Mouse (Mus musculus) heart, embryonic 12.5 days (tissue): ENCODE results near the gene Nup62. TPM values are rescaled to one million over a fixed set of nuclear protein-coding genes. Genes with fewer than 3 reads are reported as not detected.
A peak's percentile ranks its signal among the peaks of the same experiment; 100 is the strongest.

Experiments used
- ATAC-seq: fragments of 200-750 bp; cut with Nextera tagmentation; 2 replicates; pipeline ENCODE4 v1.8.0; 2017; ENCODE audit warnings: moderate TSS enrichment, moderate library complexity; ENCODE audit not compliant: insufficient number of reproducible peaks, low FRiP score
- H3K27ac ChIP-seq: fragments of 300-500 bp; sonication (generic); 2 replicates; pipeline ENCODE4 v1.5.1; 2016; ENCODE audit warnings: mild to moderate bottlenecking, moderate library complexity; ENCODE audit not compliant: poor library complexity, severe bottlenecking
- H3K27me3 ChIP-seq: fragments of 300-500 bp; sonication (generic); replicated peaks from 2 replicates; pipeline ENCODE4 v1.6.1; 2016; ENCODE audit warnings: mild to moderate bottlenecking, moderate library complexity
- H3K36me3 ChIP-seq: fragments of 300-500 bp; sonication (generic); 2 replicates; pipeline ENCODE4 v1.6.1; 2016; ENCODE audit warnings: mild to moderate bottlenecking, moderate library complexity
- H3K4me1 ChIP-seq: fragments of 300-500 bp; sonication (generic); replicated peaks from 2 replicates; pipeline ENCODE4 v1.6.1; 2016; ENCODE audit warnings: mild to moderate bottlenecking
- H3K4me2 ChIP-seq: fragments of 300-500 bp; sonication (generic); 2 replicates; pipeline ENCODE4 v1.6.1; 2016; ENCODE audit warnings: mild to moderate bottlenecking, moderate library complexity
- H3K4me3 ChIP-seq: fragments of 300-500 bp; sonication (generic); 2 replicates; pipeline ENCODE4 v1.5.1; 2016; ENCODE audit warnings: mild to moderate bottlenecking
- H3K9ac ChIP-seq: fragments of 300-500 bp; sonication (generic); 2 replicates; pipeline ENCODE4 v1.6.1; 2016; ENCODE audit warnings: mild to moderate bottlenecking, moderate library complexity
- H3K9me3 ChIP-seq: fragments of 300-500 bp; sonication (generic); replicated peaks from 2 replicates; pipeline ENCODE4 v1.6.1; 2016; ENCODE audit warnings: mild to moderate bottlenecking, moderate library complexity
- WGBS: fragments of 180-500 bp; shearing (Covaris S2); methylation state at CpG from one replicate; pipeline ENCODE4 v1.1.7; 2016; 5-methylcytosine and 5-hydroxymethylcytosine counted together
- polyA plus RNA-seq: library from polyadenylated mRNA; unstranded; fragments of >200 nt; fragmentation: Nextera tagmentation; extraction: Ambion mirVana; gene quantifications from 2 replicates; pipeline ENCODE4 v1.2.1, GENCODE M21; 2016

The Nup62 gene
- polyA plus RNA-seq, 1 experiment from 2014 or later, result 90.9 TPM

DNA sequence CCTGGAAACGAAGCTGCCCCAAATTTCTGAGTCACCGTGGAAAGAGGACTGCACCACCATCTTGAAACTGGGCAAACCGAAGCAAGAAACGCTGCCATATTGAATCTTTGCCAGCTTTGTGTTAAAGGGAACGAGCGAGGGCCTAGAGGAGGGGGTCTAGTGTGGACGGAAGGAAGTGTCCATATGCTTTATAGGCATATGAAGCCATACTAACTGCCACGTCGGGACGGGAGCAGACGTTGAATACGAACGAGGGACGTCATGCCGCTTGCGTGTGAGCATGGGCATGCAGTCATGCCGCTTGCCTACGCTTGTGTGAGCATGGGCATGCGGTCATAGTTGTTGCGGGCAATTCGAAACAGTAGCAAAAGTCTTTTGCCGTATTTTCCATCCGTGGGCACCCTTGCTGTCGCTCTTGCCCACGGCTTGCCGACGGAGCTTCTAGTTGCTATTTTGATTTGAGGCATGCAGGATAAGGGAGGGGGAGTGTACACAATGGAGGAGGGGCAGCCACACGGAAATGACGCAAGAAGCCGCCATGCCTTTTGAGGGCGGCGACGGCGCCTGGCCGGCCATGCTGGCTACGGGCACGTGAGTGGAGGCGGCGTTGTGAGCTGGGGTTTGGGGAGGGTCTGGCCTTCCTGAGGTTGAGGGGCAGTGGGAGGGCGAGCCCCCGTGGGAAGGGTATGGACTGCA is 33.7 kb downstream of the Nup62 start:
- H3K9ac ChIP-seq, result peak overlapping the region; percentile 94
- H3K4me1 ChIP-seq, result peaks cover 48% of the 10 kb centered on the region
- peak; percentile 77 for ATAC-seq
- H3K4me3 ChIP-seq, result peak overlapping the region; percentile 91
- H3K4me2 ChIP-seq, result peak overlapping the region; percentile 94
- under 1% methylated on average over 41 of the region's 41 CpGs for WGBS
- H3K9me3 ChIP-seq, result no peaks in the 10 kb centered on the region
- H3K36me3 ChIP-seq, result peaks cover 46% of the 10 kb centered on the region
- H3K27ac ChIP-seq, result peak overlapping the region; percentile 98
- no peaks in the 10 kb centered on the region for H3K27me3 ChIP-seq

DNA sequence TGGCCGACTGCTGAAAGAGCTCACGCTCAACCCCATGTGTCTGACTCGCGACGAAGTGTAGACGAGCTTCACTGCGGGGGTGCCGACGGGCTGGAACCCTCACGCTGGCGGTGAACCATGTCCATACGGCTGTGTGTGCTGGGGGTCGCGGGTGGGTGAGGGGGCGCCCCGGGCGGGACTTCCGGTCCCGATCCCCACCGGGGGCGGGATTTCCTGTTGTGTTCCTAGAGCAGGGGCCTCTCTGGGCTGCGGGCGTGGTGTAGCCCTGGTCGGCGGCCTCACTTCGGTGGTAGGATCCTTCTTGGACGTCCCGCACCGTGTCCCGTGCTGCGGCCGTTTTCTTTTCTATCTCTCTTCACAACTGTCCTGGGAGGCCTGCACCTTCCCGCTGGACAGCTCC is 34.3 kb downstream of the Nup62 start:
- WGBS, result under 1% methylated on average over 32 of the region's 33 CpGs
- ATAC-seq, result peak; percentile 52
- Histone ChIP-seq H3K27me3 (no peaks in the 10 kb centered on the region), H3K9ac (peak overlapping the region; percentile 94), H3K4me1 (peaks cover 52% of the 10 kb centered on the region), H3K36me3 (peaks cover 40% of the 10 kb centered on the region), H3K4me3 (peak overlapping the region; percentile 91), H3K4me2 (peak overlapping the region; percentile 94), H3K9me3 (no peaks in the 10 kb centered on the region), H3K27ac (peak overlapping the region; percentile 98)

DNA sequence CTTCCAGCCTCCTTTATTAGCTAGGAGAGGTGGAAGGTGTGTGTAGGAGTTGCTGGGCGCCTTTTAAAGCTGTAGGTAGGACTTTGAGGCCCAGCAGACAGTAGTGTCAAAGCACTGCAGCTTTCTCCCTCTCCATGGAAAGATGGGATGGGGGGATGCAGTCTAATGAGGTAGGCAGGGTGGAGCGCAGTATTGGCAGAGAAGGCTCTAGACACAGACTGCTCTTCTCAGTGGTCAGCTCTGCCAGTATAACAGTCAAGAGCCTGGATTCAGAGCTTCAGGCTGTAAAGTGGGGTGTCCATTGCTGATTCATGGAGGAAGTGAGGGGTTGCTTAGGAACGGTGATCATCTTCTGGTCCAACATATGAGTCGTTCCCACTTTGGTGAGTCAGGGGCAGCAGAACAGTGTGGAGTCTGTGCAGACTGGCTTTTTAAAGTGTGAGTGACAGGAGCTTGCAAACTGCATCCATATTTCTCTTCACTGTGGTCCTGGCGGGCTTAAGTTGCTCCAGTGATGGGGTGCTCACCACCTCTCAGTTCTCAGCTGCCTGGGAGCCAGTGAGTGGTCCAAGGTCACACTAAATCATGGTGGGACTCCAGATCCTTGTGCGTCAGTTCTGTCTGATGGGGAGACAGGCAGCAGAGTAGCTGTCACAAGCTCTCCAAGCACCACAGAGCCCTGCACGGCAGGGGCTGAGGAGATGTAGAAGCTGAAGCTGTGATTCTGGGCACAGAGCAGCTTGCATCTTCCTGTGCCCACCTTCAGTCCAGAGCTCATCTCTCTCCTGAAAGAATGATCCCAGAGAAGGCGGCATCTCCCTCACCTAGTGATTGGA is 35.1 kb downstream of the Nup62 start:
- no peak for ATAC-seq
- Histone ChIP-seq H3K9ac (peak overlapping the region; percentile 94), H3K4me1 (peaks cover 61% of the 10 kb centered on the region), H3K4me3 (peak overlapping the region; percentile 91), H3K4me2 (peak overlapping the region; percentile 94), H3K27ac (peak overlapping the region; percentile 98), H3K9me3 (no peaks in the 10 kb centered on the region), H3K27me3 (no peaks in the 10 kb centered on the region), H3K36me3 (peaks cover 31% of the 10 kb centered on the region)
- WGBS, result 77% methylated on average over 8 of the region's 8 CpGs

DNA sequence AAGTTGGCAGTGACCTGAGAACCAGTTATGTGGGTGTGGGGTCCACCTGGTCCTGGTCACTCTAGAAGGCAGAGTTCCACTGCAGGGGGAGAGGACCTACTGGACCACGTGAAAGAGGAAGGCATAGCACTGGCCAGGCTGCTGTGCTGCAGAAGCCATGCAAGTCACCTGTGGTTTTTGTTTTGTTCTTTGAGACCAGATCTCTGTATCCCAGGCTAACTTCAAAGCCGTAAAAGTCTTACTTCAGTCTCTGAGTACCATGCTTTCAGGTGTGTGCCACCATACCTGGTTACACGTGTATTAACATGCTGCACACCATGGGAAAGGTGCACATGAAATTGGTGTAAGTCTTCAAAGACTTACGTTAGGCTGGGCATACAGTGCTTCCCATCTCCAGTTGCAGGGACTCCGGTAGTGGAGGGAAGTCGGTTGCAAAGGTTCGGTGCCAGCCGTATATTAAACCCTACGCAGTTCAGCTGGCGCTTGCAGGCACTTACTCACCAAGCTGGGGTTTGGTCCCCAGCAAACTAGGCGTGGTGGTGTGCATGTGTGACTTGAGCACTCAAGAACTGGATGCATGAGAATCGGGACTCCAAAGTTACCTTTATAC is 35.8 kb downstream of the Nup62 start:
- H3K4me1 ChIP-seq, result peaks cover 67% of the 10 kb centered on the region
- no peak for ATAC-seq
- WGBS, result 93% methylated on average over 12 of the region's 12 CpGs

DNA sequence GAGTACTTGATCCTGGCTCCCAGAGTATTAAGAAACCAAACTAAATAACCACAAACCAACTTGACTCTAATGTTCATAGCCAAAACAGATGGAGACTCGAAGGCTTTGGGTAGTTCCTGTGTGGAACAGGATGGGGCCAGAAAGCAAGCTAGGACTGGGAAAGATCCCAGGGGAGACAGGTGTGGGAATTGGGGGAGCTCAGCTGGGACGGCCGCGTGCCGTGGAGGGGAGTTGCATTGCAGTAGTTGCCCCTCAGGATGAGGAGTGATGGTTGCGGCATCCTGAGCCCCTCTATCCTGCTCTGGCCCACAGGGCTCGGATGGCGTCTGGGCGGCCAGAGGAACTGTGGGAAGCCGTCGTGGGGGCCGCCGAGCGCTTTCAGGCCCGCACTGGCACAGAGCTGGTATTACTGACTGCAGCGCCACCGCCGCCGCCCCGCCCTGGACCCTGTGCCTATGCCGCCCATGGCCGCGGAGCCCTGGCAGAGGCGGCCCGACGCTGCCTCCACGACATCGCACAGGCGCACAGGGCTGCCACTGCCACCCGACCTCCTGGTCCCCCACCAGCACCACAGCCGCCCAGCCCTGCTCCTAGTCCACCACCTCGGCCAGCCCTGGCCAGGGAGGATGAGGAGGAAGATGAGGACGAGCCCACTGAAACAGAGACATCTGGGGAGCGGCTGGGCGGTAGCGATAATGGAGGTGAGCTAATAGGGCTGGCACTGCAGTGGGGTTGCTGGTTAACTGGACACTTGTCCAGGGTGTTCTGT is 36.6 kb downstream of the Nup62 start:
- H3K27me3 ChIP-seq, result no peaks in the 10 kb centered on the region
- H3K9me3 ChIP-seq, result no peaks in the 10 kb centered on the region
- no peak overlapping the region; the same call in 1 of the 2 replicates for H3K4me2 ChIP-seq
- no peak overlapping the region for H3K27ac ChIP-seq
- ATAC-seq, result no peak
- no peak overlapping the region for H3K9ac ChIP-seq
- peaks cover 66% of the 10 kb centered on the region for H3K4me1 ChIP-seq
- H3K36me3 ChIP-seq, result peaks cover 21% of the 10 kb centered on the region
- no peak overlapping the region for H3K4me3 ChIP-seq
- WGBS, result 87% methylated on average over 36 of the region's 36 CpGs

More for the DNA sequence above, 35.8 kb downstream of the Nup62 start:
- H3K9me3 ChIP-seq, result no peaks in the 10 kb centered on the region
- no peak overlapping the region for H3K27ac ChIP-seq
- no peaks in the 10 kb centered on the region for H3K27me3 ChIP-seq
- H3K9ac ChIP-seq, result peak overlapping the region; percentile 94
- peak overlapping the region; percentile 91; the same call in 1 of the 2 replicates for H3K4me3 ChIP-seq
- H3K36me3 ChIP-seq, result peaks cover 24% of the 10 kb centered on the region
- peak overlapping the region; percentile 94; the same call in 1 of the 2 replicates for H3K4me2 ChIP-seq

DNA sequence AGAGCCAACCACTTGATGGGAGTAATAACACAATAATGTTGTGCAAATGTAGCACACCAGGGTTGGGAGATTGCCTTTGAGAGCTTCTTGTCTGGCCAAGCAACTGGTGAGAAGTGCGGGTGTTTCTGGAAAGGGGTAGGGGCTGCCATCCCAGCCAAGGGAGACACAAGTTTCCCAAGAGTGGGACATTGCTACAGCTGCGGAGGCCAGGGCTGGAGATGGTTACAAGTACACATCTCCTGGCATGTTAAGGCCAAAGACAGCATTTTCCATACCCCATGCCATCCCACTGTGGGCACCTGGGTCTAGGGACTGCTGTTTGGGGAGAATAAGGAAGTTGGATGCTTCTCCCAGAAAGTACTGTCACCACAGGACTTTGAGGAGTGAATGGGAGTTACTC is 37.2 kb downstream of the Nup62 start:
- WGBS, result 93% methylated on average over 2 of the region's 2 CpGs
- no peak overlapping the region for H3K4me3 ChIP-seq
- H3K27me3 ChIP-seq, result no peaks in the 10 kb centered on the region
- ATAC-seq, result no peak
- peaks cover 21% of the 10 kb centered on the region for H3K36me3 ChIP-seq
- H3K4me1 ChIP-seq, result peaks cover 66% of the 10 kb centered on the region
- H3K4me2 ChIP-seq, result no peak overlapping the region; the same call in 1 of the 2 replicates
- H3K9ac ChIP-seq, result no peak overlapping the region
- no peaks in the 10 kb centered on the region for H3K9me3 ChIP-seq
- no peak overlapping the region for H3K27ac ChIP-seq

DNA sequence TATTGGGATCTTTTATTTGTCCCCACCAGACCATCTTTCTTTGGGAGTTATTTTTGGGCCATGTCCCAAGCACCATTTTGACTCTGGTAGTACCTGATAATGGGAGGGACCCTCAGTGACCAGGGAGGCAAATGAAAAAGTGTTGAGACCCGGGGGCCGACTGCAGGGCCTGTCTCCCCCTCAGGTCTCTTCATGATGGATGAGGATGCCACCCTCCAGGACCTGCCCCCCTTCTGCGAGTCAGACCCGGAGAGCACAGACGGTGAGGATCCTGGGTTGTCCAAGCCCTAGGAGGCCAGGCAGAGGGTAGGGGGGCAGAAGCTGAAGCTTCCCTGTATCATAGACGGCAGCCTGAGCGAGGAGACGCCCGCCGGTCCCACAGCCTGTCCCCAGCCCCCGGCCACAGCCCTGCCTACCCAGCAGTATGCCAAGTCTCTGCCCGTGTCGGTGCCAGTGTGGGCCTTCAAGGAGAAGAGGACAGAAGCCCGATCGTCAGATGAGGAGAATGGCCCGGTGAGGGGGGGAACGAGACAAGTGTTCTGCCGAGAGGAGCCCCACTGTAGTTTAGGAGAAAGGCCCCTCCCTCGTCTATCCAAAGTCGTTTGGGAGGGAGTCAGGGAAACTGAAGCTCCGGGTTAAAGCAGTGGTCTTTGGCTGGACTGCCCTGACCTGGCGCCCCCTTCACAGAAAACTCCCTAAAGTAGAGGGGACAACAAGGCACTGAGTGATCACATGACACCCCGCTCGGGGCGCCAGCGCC is 37.9 kb downstream of the Nup62 start:
- Histone ChIP-seq H3K4me1 (peaks cover 70% of the 10 kb centered on the region), H3K9me3 (no peaks in the 10 kb centered on the region), H3K27ac (peak overlapping the region; percentile 97), H3K4me2 (peak overlapping the region; percentile 82), H3K27me3 (no peaks in the 10 kb centered on the region), H3K4me3 (peak overlapping the region; percentile 52), H3K36me3 (peaks cover 21% of the 10 kb centered on the region), H3K9ac (peak overlapping the region; percentile 77)
- peak; percentile 13 for ATAC-seq
- 33% methylated on average over 26 of the region's 26 CpGs for WGBS

DNA sequence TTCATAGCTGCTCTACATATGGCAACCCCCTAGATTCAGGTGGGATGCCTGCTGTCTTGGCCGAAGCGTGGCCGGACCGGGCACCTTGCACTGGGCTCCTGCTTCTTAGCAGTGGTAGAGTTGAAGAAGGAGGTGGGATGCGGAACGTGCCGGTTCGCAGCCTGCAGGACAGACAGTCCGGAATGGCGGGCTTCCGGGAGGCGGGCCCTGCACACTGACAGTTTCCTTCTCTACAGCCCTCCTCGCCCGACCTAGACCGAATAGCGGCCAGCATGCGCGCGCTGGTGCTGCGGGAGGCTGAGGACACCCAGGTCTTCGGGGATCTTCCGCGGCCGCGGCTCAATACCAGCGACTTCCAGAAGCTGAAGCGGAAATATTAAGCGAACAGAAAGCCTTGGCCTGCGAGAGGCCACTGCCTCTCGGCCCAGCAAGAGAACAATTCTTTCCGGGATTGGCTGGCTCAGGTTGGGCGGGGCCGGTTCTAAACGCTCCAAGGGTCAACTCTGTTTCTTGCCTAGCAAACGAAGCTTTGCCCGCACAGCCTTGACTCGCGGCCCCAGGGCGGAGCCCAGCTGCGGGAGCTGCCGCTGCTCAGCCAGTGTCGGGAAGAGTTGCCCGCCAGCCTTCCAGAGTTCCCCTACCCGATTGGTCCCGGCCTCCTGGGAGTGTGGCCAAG is 38.6 kb downstream of the Nup62 start:
- under 1% methylated on average over 45 of the region's 45 CpGs for WGBS
- peaks cover 21% of the 10 kb centered on the region for H3K36me3 ChIP-seq
- peak overlapping the region; percentile 97 for H3K27ac ChIP-seq
- H3K4me3 ChIP-seq, result peak overlapping the region; percentile 52
- H3K9ac ChIP-seq, result peak overlapping the region; percentile 77
- no peaks in the 10 kb centered on the region for H3K27me3 ChIP-seq
- peak; percentile 64 for ATAC-seq
- peak overlapping the region; percentile 82 for H3K4me2 ChIP-seq
- H3K9me3 ChIP-seq, result no peaks in the 10 kb centered on the region
- peaks cover 70% of the 10 kb centered on the region for H3K4me1 ChIP-seq

DNA sequence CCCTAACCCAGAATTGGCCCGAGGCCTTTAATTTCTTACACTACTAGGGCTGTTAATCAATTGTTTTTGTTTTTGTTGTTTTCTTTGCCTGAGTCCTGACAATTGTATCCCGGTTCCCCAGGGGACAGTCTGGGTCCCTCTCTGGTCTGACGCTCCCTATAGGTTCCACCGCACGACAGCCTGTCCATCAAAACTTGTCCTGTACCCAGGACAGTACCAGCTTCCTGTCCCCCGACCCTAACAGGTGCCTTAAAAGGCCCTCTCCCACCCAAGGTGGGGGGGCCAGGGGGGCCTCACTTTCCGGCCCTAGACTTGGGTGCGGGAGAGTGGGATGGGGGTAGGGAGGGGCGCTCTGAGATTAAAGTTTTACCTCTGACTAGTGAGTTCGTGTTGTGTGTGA is 39.1 kb downstream of the Nup62 start:
- H3K27me3 ChIP-seq, result no peaks in the 10 kb centered on the region
- H3K4me1 ChIP-seq, result peaks cover 70% of the 10 kb centered on the region
- WGBS, result 46% methylated on average over 10 of the region's 10 CpGs
- H3K4me3 ChIP-seq, result peak overlapping the region; percentile 52
- H3K27ac ChIP-seq, result peak overlapping the region; percentile 97
- no peak for ATAC-seq
- H3K9ac ChIP-seq, result peak overlapping the region; percentile 77
- peak overlapping the region; percentile 82 for H3K4me2 ChIP-seq
- no peaks in the 10 kb centered on the region for H3K9me3 ChIP-seq
- peaks cover 25% of the 10 kb centered on the region for H3K36me3 ChIP-seq
